Mouse (Mus musculus): ENCODE measurements around the gene Lrrc32. TPM values are rescaled to one million over a fixed set of nuclear protein-coding genes. Genes with fewer than 3 reads are reported as not detected.

The Lrrc32 gene
- polyA plus RNA-seq, 1 experiment from 2014 or later, result 8.1 TPM

- 83% methylated on average over 4 of the region's 4 CpGs for WGBS
- H3K4me1 ChIP-seq, result peaks cover 11% of the 10 kb centered on the region
- peaks cover 10% of the 10 kb centered on the region; the same call in 1 of the 2 replicates for H3K27me3 ChIP-seq
These were observed 11.9 kb upstream of the Lrrc32 start for GRCm38 (mm10) chr7:98477153-98477552.

GRCm38 (mm10) chr7:98480481-98480880 is 8.6 kb upstream of the Lrrc32 start:
- Histone ChIP-seq H3K27me3 (peaks cover 10% of the 10 kb centered on the region; the same call in 1 of the 2 replicates), H3K36me3 (no peaks in the 10 kb centered on the region), H3K9ac (no peak overlapping the region), H3K4me3 (replicated peaks) (no peak overlapping the region), H3K9me3 (replicated peaks) (no peaks in the 10 kb centered on the region), H3K4me2 (replicated peaks) (no peak overlapping the region), H3K27ac (replicated peaks) (no peak overlapping the region), H3K4me1 (peaks cover 28% of the 10 kb centered on the region)
- ATAC-seq (ENCODE audit: insufficient number of reproducible peaks, low FRiP score, low TSS enrichment, low read depth), result no peak
- 96% methylated on average over 1 of the region's 1 CpGs for WGBS

More at GRCm38 (mm10) chr7:98477153-98477552, 11.9 kb upstream of the Lrrc32 start:
- no peak for ATAC-seq (ENCODE audit: insufficient number of reproducible peaks, low FRiP score, low TSS enrichment, low read depth)
- Histone ChIP-seq H3K9me3 (replicated peaks) (no peaks in the 10 kb centered on the region), H3K36me3 (no peaks in the 10 kb centered on the region), H3K4me3 (replicated peaks) (no peak overlapping the region), H3K27ac (replicated peaks) (no peak overlapping the region), H3K4me2 (replicated peaks) (no peak overlapping the region), H3K9ac (no peak overlapping the region)

GRCm38 (mm10) chr7:98481066-98481734 is 7.9 kb upstream of the Lrrc32 start:
- H3K9me3 ChIP-seq (replicated peaks), result no peaks in the 10 kb centered on the region
- no peak overlapping the region for H3K4me2 ChIP-seq (replicated peaks)
- WGBS, result 13% methylated on average over 9 of the region's 9 CpGs
- peaks cover 10% of the 10 kb centered on the region; the same call in 1 of the 2 replicates for H3K27me3 ChIP-seq
- no peak overlapping the region for H3K4me3 ChIP-seq (replicated peaks)
- ATAC-seq (ENCODE audit: insufficient number of reproducible peaks, low FRiP score, low TSS enrichment, low read depth), result no peak
- H3K27ac ChIP-seq (replicated peaks), result no peak overlapping the region
- H3K9ac ChIP-seq, result no peak overlapping the region
- no peaks in the 10 kb centered on the region for H3K36me3 ChIP-seq
- peaks cover 33% of the 10 kb centered on the region for H3K4me1 ChIP-seq

- no peak overlapping the region for H3K4me3 ChIP-seq (replicated peaks)
- H3K4me2 ChIP-seq (replicated peaks), result no peak overlapping the region
- H3K27ac ChIP-seq (replicated peaks), result no peak overlapping the region; the same call in 1 of the 2 replicates
- WGBS, result 80% methylated on average over 8 of the region's 8 CpGs
- H3K27me3 ChIP-seq, result peaks cover 10% of the 10 kb centered on the region; the same call in 1 of the 2 replicates
- H3K4me1 ChIP-seq, result peaks cover 38% of the 10 kb centered on the region
- no peak for ATAC-seq (ENCODE audit: insufficient number of reproducible peaks, low FRiP score, low TSS enrichment, low read depth)
- H3K9me3 ChIP-seq (replicated peaks), result no peaks in the 10 kb centered on the region
- no peaks in the 10 kb centered on the region for H3K36me3 ChIP-seq
- H3K9ac ChIP-seq, result no peak overlapping the region
These were observed 7.2 kb upstream of the Lrrc32 start for GRCm38 (mm10) chr7:98481861-98482260.

GRCm38 (mm10) chr7:98482551-98483267 is 6.4 kb upstream of the Lrrc32 start:
- 46% methylated on average over 12 of the region's 12 CpGs for WGBS
- H3K27ac ChIP-seq (replicated peaks), result peak overlapping the region; percentile 58

GRCm38 (mm10) chr7:98483268-98483607 is 5.8 kb upstream of the Lrrc32 start:
- ATAC-seq (ENCODE audit: insufficient number of reproducible peaks, low FRiP score, low TSS enrichment, low read depth), result no peak
- H3K27me3 ChIP-seq, result peaks cover 10% of the 10 kb centered on the region; the same call in 1 of the 2 replicates
- no peak overlapping the region for H3K9ac ChIP-seq
- no peak overlapping the region for H3K4me2 ChIP-seq (replicated peaks)
- H3K4me1 ChIP-seq, result peaks cover 39% of the 10 kb centered on the region
- 23% methylated on average over 8 of the region's 8 CpGs for WGBS
- H3K4me3 ChIP-seq (replicated peaks), result no peak overlapping the region
- H3K9me3 ChIP-seq (replicated peaks), result no peaks in the 10 kb centered on the region
- H3K27ac ChIP-seq (replicated peaks), result peak overlapping the region; percentile 58; the same call in 1 of the 2 replicates
- no peaks in the 10 kb centered on the region for H3K36me3 ChIP-seq

More at GRCm38 (mm10) chr7:98482551-98483267, 6.4 kb upstream of the Lrrc32 start:
- Histone ChIP-seq H3K36me3 (no peaks in the 10 kb centered on the region), H3K4me1 (peaks cover 39% of the 10 kb centered on the region), H3K27me3 (peaks cover 10% of the 10 kb centered on the region; the same call in 1 of the 2 replicates), H3K4me2 (replicated peaks) (no peak overlapping the region), H3K4me3 (replicated peaks) (no peak overlapping the region), H3K9ac (no peak overlapping the region), H3K9me3 (replicated peaks) (no peaks in the 10 kb centered on the region)
- ATAC-seq (ENCODE audit: insufficient number of reproducible peaks, low FRiP score, low TSS enrichment, low read depth), result no peak

- no peak for ATAC-seq (ENCODE audit: insufficient number of reproducible peaks, low FRiP score, low TSS enrichment, low read depth)
- Histone ChIP-seq H3K9ac (no peak overlapping the region), H3K4me3 (replicated peaks) (no peak overlapping the region), H3K27ac (replicated peaks) (no peak overlapping the region), H3K9me3 (replicated peaks) (no peaks in the 10 kb centered on the region), H3K27me3 (peaks cover 8% of the 10 kb centered on the region; the same call in 1 of the 2 replicates), H3K4me1 (peaks cover 51% of the 10 kb centered on the region), H3K36me3 (no peaks in the 10 kb centered on the region), H3K4me2 (replicated peaks) (no peak overlapping the region)
- 84% methylated on average over 3 of the region's 3 CpGs for WGBS
These were observed 4.2 kb upstream of the Lrrc32 start for GRCm38 (mm10) chr7:98484878-98485277.

GRCm38 (mm10) chr7:98485508-98485907 is 3.6 kb upstream of the Lrrc32 start:
- Histone ChIP-seq H3K9me3 (replicated peaks) (no peaks in the 10 kb centered on the region), H3K4me3 (replicated peaks) (no peak overlapping the region), H3K27ac (replicated peaks) (no peak overlapping the region), H3K4me2 (replicated peaks) (no peak overlapping the region), H3K36me3 (no peaks in the 10 kb centered on the region), H3K9ac (no peak overlapping the region), H3K4me1 (peaks cover 57% of the 10 kb centered on the region), H3K27me3 (0 out of 2 replicates have a peak, but pooled peaks cover 2% of the 10 kb centered on the region)
- ATAC-seq (ENCODE audit: insufficient number of reproducible peaks, low FRiP score, low TSS enrichment, low read depth), result no peak
- 82% methylated on average over 4 of the region's 4 CpGs for WGBS

GRCm38 (mm10) chr7:98486471-98486917 is 2.6 kb upstream of the Lrrc32 start:
- H3K27me3 ChIP-seq, result no peaks in the 10 kb centered on the region
- 27% methylated on average over 7 of the region's 7 CpGs for WGBS
- no peak overlapping the region for H3K4me2 ChIP-seq (replicated peaks)
- no peaks in the 10 kb centered on the region for H3K9me3 ChIP-seq (replicated peaks)
- H3K9ac ChIP-seq, result no peak overlapping the region
- H3K36me3 ChIP-seq, result no peaks in the 10 kb centered on the region
- no peak overlapping the region for H3K4me3 ChIP-seq (replicated peaks)
- peaks cover 59% of the 10 kb centered on the region for H3K4me1 ChIP-seq
- 0 out of 2 replicates have a peak, but pooled peaks have one; percentile 14 for ATAC-seq (ENCODE audit: insufficient number of reproducible peaks, low FRiP score, low TSS enrichment, low read depth)
- H3K27ac ChIP-seq (replicated peaks), result no peak overlapping the region

- Histone ChIP-seq H3K27ac (replicated peaks) (no peak overlapping the region), H3K4me1 (peaks cover 57% of the 10 kb centered on the region), H3K36me3 (no peaks in the 10 kb centered on the region), H3K4me2 (replicated peaks) (no peak overlapping the region), H3K4me3 (replicated peaks) (no peak overlapping the region), H3K9ac (no peak overlapping the region), H3K9me3 (replicated peaks) (no peaks in the 10 kb centered on the region), H3K27me3 (no peaks in the 10 kb centered on the region)
- ATAC-seq (ENCODE audit: insufficient number of reproducible peaks, low FRiP score, low TSS enrichment, low read depth), result no peak
- WGBS, result 85% methylated on average over 11 of the region's 11 CpGs
These were observed 1.7 kb upstream of the Lrrc32 start for GRCm38 (mm10) chr7:98487202-98487980.
